Mouse (Mus musculus) monocyte, adult 59 days (primary cell): ENCODE data around the gene Syk. TPM values are rescaled to one million over a fixed set of nuclear protein-coding genes. Genes with fewer than 3 reads are reported as not detected.

Experiments
- total RNA-seq, 2 experiments: library from RNA; stranded (reverse); gene quantifications; one replicate each; pipeline ENCODE4 v1.2.4; 2023

The Syk gene
- 100 to 1,000 TPM; 628 to 699 TPM for total RNA-seq

DNA sequence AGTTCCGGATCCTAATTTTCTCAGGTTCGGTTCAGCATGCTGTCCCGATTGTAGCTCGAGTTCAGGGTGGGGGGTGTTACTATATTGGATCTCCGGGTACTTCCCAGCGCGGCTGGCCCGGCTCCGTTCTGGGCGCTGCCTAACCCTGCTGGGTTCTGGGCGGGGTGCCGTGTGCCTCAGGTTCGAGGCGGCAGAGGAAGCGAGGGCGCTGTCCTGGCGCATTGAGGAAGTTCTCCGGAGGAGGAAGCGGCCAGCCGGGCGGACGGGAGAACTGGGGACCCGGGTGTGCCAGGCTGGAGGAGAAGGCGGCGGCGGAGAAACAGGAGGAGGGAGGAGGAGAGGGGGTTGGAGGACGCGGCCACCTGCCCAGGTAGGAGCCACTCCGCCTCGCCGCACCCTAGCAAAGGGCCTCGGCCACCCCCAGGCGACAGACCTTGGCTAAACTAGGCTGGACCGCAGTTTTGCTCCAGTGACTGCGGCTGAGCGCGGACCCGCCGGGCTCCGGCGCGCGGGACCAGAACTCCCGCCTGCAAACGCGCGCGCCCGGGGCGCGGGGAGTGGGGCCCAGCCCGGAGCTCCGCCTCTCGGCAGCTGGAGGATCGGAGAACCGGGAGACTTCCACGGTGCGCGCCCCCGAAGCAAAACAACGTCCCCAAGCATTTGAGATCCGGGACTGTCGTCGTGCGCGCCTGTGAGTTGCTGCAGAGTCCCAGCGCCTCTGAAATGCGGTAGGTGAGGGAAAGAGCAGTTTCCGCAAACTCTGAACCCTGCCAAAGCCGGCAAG lies at the start of gene Syk:
Gene Syk, plus strand, starts transcription at position 296 of the 784 bp plus-strand sequence.

Other genes starting within 250 kb of the Syk start
- gene Diras2, start 51.9 kb upstream of the Syk start, total RNA-seq, result under 1 TPM; 0.39 to 0.76 TPM